Mouse (Mus musculus) stomach, embryonic 14.5 days (tissue): ENCODE measurements around the gene Lsm2. TPM values are rescaled to one million over a fixed set of nuclear protein-coding genes. Genes with fewer than 3 reads are reported as not detected.
"Not testable (repeated sequence)": the region's sequence is repeated elsewhere in the genome, so short reads cannot be mapped to it uniquely, and the experiment has no call there.

Experiments
- ATAC-seq: fragments of 200-750 bp; cut with Nextera tagmentation; 2 replicates; pipeline ENCODE4 v1.8.0; 2017; ENCODE audit warnings: low read depth, moderate TSS enrichment; ENCODE audit not compliant: insufficient number of reproducible peaks, insufficient read depth, low FRiP score
- H3K27ac ChIP-seq: fragments of 300-500 bp; sonication (generic); 2 replicates; pipeline ENCODE4 v1.5.1; 2014; ENCODE audit warnings: mild to moderate bottlenecking, low read length, moderate library complexity, mixed read lengths
- H3K27me3 ChIP-seq: fragments of 300-500 bp; sonication (generic); 2 replicates; pipeline ENCODE4 v1.6.1; 2014; ENCODE audit warnings: low read length, control low read depth, mixed read lengths; ENCODE audit not compliant: control insufficient read depth, insufficient read depth
- H3K36me3 ChIP-seq: fragments of 300-500 bp; sonication (generic); 2 replicates; pipeline ENCODE4 v1.6.1; 2014; ENCODE audit warnings: mild to moderate bottlenecking, control low read depth, low read length, moderate library complexity, mixed read lengths; ENCODE audit not compliant: control insufficient read depth, insufficient read depth
- H3K4me1 ChIP-seq: fragments of 300-500 bp; sonication (generic); 2 replicates; pipeline ENCODE4 v1.6.1; 2014; ENCODE audit warnings: low read length, control low read depth, mixed read lengths; ENCODE audit not compliant: control insufficient read depth, insufficient read depth
- H3K4me2 ChIP-seq: fragments of 300-500 bp; sonication (generic); replicated peaks from 2 replicates; pipeline ENCODE4 v1.6.1; 2014; ENCODE audit warnings: low read depth, low read length, control low read depth
- H3K4me3 ChIP-seq: fragments of 300-500 bp; sonication (generic); 2 replicates; pipeline ENCODE4 v1.5.1; 2014; ENCODE audit warnings: low read depth, low read length, control low read depth
- H3K9ac ChIP-seq: fragments of 300-500 bp; sonication (generic); replicated peaks from 2 replicates; pipeline ENCODE4 v1.6.1; 2014; ENCODE audit warnings: low read depth, mild to moderate bottlenecking, control low read depth, low read length, moderate library complexity, mixed read lengths
- H3K9me3 ChIP-seq: fragments of 300-500 bp; sonication (generic); 2 replicates; pipeline ENCODE4 v1.6.1; 2016; ENCODE audit warnings: low read depth, low read length, control low read depth; ENCODE audit not compliant: control insufficient read depth
- WGBS: fragments of 180-500 bp; shearing (Covaris S2); extraction: QIAGEN DNeasy Blood & Tissue Kit; methylation state at CpG from one replicate; pipeline ENCODE4 v1.1.7; 2014; 5-methylcytosine and 5-hydroxymethylcytosine counted together
- polyA plus RNA-seq: library from polyadenylated mRNA; unstranded; fragments of >200 nt; fragmentation: Nextera tagmentation; extraction: Ambion mirVana; gene quantifications from 2 replicates; pipeline ENCODE4 v1.2.1, GENCODE M21; 2014

Lsm2 gene
- polyA plus RNA-seq, 1 experiment from 2014 or later = 205 TPM

GRCm38 (mm10) chr17:35031880-35032279 lies 50.2 kb downstream of the Lsm2 start:
- Histone ChIP-seq H3K27me3 (no peaks in the 10 kb centered on the region), H3K9me3 (no peaks in the 10 kb centered on the region), H3K4me1 (peaks cover 11% of the 10 kb centered on the region; the same call in 1 of the 2 replicates), H3K4me2 (no peak overlapping the region), H3K36me3 (no peaks in the 10 kb centered on the region), H3K27ac (no peak overlapping the region), H3K4me3 (no peak overlapping the region), H3K9ac (no peak overlapping the region)
- no peak for ATAC-seq
- 73% methylated on average over 7 of the region's 7 CpGs for WGBS

DNA sequence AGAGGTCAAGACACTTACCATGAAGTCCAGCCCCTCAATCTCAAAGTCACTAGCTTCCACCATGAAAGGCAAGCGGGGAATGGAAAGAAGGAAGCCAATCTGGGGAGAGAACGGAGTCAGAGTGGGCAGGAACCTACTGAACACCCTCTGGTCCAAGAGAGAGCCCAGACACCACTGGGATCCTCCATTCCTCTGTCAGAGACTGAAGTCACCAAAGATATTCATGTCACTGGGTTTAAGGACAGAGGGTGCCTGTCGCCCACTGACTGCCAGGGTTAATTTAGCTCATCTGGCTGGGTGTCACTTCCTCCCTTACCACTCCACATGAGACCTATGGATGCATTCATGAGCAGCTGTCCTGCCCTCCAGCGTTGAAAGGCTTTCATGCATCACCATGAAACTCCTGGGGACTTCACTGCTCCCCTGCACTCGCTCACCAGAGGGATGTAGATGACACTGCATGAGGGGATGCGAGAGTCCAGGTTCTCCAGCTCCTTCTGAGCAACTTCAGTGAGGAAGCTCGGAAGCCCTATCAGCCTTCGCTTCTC lies 50.7 kb downstream of the Lsm2 start:
- H3K27ac ChIP-seq = no peak overlapping the region
- WGBS = 65% methylated on average over 8 of the region's 8 CpGs
- H3K4me3 ChIP-seq = no peak overlapping the region
- no peak overlapping the region for H3K4me2 ChIP-seq
- ATAC-seq = no peak
- H3K27me3 ChIP-seq = no peaks in the 10 kb centered on the region
- H3K9ac ChIP-seq = no peak overlapping the region
- no peaks in the 10 kb centered on the region for H3K9me3 ChIP-seq
- H3K4me1 ChIP-seq = peaks cover 11% of the 10 kb centered on the region; the same call in 1 of the 2 replicates
- H3K36me3 ChIP-seq = no peaks in the 10 kb centered on the region

DNA sequence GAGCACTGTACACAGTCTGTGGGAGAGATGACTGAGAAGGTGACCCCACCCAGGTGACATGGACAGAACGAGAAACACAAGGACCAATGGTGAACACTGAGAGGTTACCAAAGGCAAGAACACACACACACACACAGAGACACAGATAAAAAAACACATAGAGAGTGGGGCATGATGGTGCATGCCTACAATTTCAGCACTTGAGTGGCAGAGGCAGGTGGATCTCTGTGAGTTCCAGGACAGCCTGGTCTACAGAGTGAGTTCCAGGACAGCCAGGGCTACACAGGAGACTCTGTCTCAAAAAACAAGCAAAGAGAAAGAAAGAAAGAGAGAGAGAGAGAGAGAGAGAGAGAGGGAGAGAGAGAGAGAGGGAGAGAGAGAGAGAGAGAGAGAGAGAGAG lies 52.0 kb downstream of the Lsm2 start:
- not testable (repeated sequence) for ATAC-seq

GRCm38 (mm10) chr17:35034896-35035295 lies 53.2 kb downstream of the Lsm2 start:
- Histone ChIP-seq H3K4me1 (0 out of 2 replicates have a peak, but pooled peaks cover 2% of the 10 kb centered on the region), H3K9me3 (no peaks in the 10 kb centered on the region), H3K9ac (no peak overlapping the region), H3K36me3 (no peaks in the 10 kb centered on the region), H3K4me3 (no peak overlapping the region), H3K27me3 (no peaks in the 10 kb centered on the region), H3K4me2 (no peak overlapping the region), H3K27ac (no peak overlapping the region)
- ATAC-seq = no peak
- 59% methylated on average over 6 of the region's 6 CpGs for WGBS

More for the DNA sequence above, 52.0 kb downstream of the Lsm2 start:
- not testable (repeated sequence) for H3K27me3 ChIP-seq, H3K36me3 ChIP-seq, H3K27ac ChIP-seq, H3K9me3 ChIP-seq, H3K4me1 ChIP-seq, H3K4me2 ChIP-seq, H3K4me3 ChIP-seq, H3K9ac ChIP-seq
- 71% methylated on average over 1 of the region's 1 CpGs for WGBS

Other genes starting within 250 kb of the Lsm2 start
- 0.07 TPM in 1 of 2 replicates, not detected in the other for gene C4b, start 238.0 kb upstream of the Lsm2 start, polyA plus RNA-seq
- not detected in 2 replicates for gene Cyp21a1, start 177.3 kb upstream of the Lsm2 start, polyA plus RNA-seq
- 22.3 and 27.3 TPM in 2 replicates for gene Stk19, start 144.9 kb upstream of the Lsm2 start, polyA plus RNA-seq
- 52.9 and 56.4 TPM in 2 replicates for gene Dxo, start 144.8 kb upstream of the Lsm2 start, polyA plus RNA-seq
- 37.7 and 39.5 TPM in 2 replicates for gene Skiv2l, start 131.7 kb upstream of the Lsm2 start, polyA plus RNA-seq
- gene Nelfe, start 131.5 kb upstream of the Lsm2 start, polyA plus RNA-seq = 101 and 114 TPM in 2 replicates
- 6.7 and 9.4 TPM in 2 replicates for gene Cfb, start 119.3 kb upstream of the Lsm2 start, polyA plus RNA-seq
- 0.87 and 1.2 TPM in 2 replicates for gene Zbtb12, start 102.4 kb upstream of the Lsm2 start, polyA plus RNA-seq
- gene Gm20547, start 99.8 kb upstream of the Lsm2 start, polyA plus RNA-seq = not detected in 2 replicates
- 2.8 TPM in 2 replicates for gene C2, start 83.6 kb upstream of the Lsm2 start, polyA plus RNA-seq
- 69.4 and 79.4 TPM in 2 replicates for gene Ehmt2, start 83.4 kb upstream of the Lsm2 start, polyA plus RNA-seq
- 5.3 and 6.4 TPM in 2 replicates for gene Slc44a4, start 67.4 kb upstream of the Lsm2 start, polyA plus RNA-seq
- 15.1 and 16.2 TPM in 2 replicates for gene Neu1, start 50.6 kb upstream of the Lsm2 start, polyA plus RNA-seq
- gene Hspa1b, start 22.6 kb upstream of the Lsm2 start, polyA plus RNA-seq = 0.54 and 0.84 TPM in 2 replicates
- gene Gm20481, start 11.9 kb upstream of the Lsm2 start, polyA plus RNA-seq = 0.66 TPM in 1 of 2 replicates, not detected in the other
- gene Hspa1a, start 9.7 kb upstream of the Lsm2 start, polyA plus RNA-seq = 4.9 and 6.0 TPM in 2 replicates
- 0.73 and 0.75 TPM in 2 replicates for gene Hspa1l, start 9.2 kb upstream of the Lsm2 start, polyA plus RNA-seq
- gene Vars, start 19.1 kb downstream of the Lsm2 start, polyA plus RNA-seq = 84.0 and 92.3 TPM in 2 replicates
- gene Vwa7, start 34.7 kb downstream of the Lsm2 start, polyA plus RNA-seq = 0.18 and 0.22 TPM in 2 replicates
- gene Sapcd1, start 46.2 kb downstream of the Lsm2 start, polyA plus RNA-seq = 16.3 and 21.3 TPM in 2 replicates
- 3.6 and 3.8 TPM in 2 replicates for gene Msh5, start 64.9 kb downstream of the Lsm2 start, polyA plus RNA-seq
- gene Clic1, start 68.1 kb downstream of the Lsm2 start, polyA plus RNA-seq = 83.0 and 88.5 TPM in 2 replicates
- gene Ddah2, start 77.2 kb downstream of the Lsm2 start, polyA plus RNA-seq = 292 and 322 TPM in 2 replicates
- 0.30 and 0.63 TPM in 2 replicates for gene Ly6g6c, start 83.5 kb downstream of the Lsm2 start, polyA plus RNA-seq
- gene Mpig6b, start 84.3 kb downstream of the Lsm2 start, polyA plus RNA-seq = 0.97 and 1.3 TPM in 2 replicates
- 7.8 and 9.7 TPM in 2 replicates for gene Ly6g6e, start 95.0 kb downstream of the Lsm2 start, polyA plus RNA-seq
- 1.5 and 2.1 TPM in 2 replicates for gene Ly6g6d, start 96.2 kb downstream of the Lsm2 start, polyA plus RNA-seq
- gene Ly6g6f, start 103.7 kb downstream of the Lsm2 start, polyA plus RNA-seq = 0.29 TPM in 1 of 2 replicates, not detected in the other
- 77.1 and 81.4 TPM in 2 replicates for gene Abhd16a, start 107.4 kb downstream of the Lsm2 start, polyA plus RNA-seq
- gene Ly6g5c, start 126.4 kb downstream of the Lsm2 start, polyA plus RNA-seq = not detected in 2 replicates
- 0.49 and 0.81 TPM in 2 replicates for gene Ly6g5b, start 133.6 kb downstream of the Lsm2 start, polyA plus RNA-seq
- 20.3 and 21.9 TPM in 2 replicates for gene Gpank1, start 139.6 kb downstream of the Lsm2 start, polyA plus RNA-seq
- 269 and 270 TPM in 2 replicates for gene Csnk2b, start 140.2 kb downstream of the Lsm2 start, polyA plus RNA-seq
- 10.1 and 13.3 TPM in 2 replicates for gene D17H6S53E, start 144.5 kb downstream of the Lsm2 start, polyA plus RNA-seq
- 0.75 and 0.77 TPM in 2 replicates for gene Apom, start 150.2 kb downstream of the Lsm2 start, polyA plus RNA-seq
- 86.5 and 89.0 TPM in 2 replicates for gene Bag6, start 153.3 kb downstream of the Lsm2 start, polyA plus RNA-seq
- 209 and 222 TPM in 2 replicates for gene Prrc2a, start 183.0 kb downstream of the Lsm2 start, polyA plus RNA-seq
- gene Aif1, start 194.2 kb downstream of the Lsm2 start, polyA plus RNA-seq = 16.4 and 19.6 TPM in 2 replicates
- 18.5 and 21.1 TPM in 2 replicates for gene Lst1, start 206.6 kb downstream of the Lsm2 start, polyA plus RNA-seq
- 1.4 and 1.8 TPM in 2 replicates for gene Ltb, start 212.6 kb downstream of the Lsm2 start, polyA plus RNA-seq
- 0.20 and 0.34 TPM in 2 replicates for gene Tnf, start 220.1 kb downstream of the Lsm2 start, polyA plus RNA-seq
- gene Lta, start 223.5 kb downstream of the Lsm2 start, polyA plus RNA-seq = 0.42 and 0.59 TPM in 2 replicates
- gene Gm16181, start 239.0 kb downstream of the Lsm2 start, polyA plus RNA-seq = not detected in 2 replicates